Mouse (Mus musculus): ENCODE measurements around the gene Dspp.

- TF ChIP-seq CTCF (IDR thresholded peaks at IDR 0.05; ENCODE audit: insufficient read depth, low read length) (no peak), POLR2A (IDR thresholded peaks at IDR 0.05; ENCODE audit: borderline replicate concordance, extremely low read depth, low read depth, low read length) (no peak)
Observed at GRCm38 (mm10) chr5:104163536-104163935, 7.0 kb upstream of the Dspp start.
